Mouse (Mus musculus) forelimb bud, embryonic 11.5 days (tissue): Measurements from ENCODE around the gene C8g.

Source experiments
- DNase-seq: peaks from one replicate; pipeline ENCODE4 v3.0.0-alpha.2; 2012; ENCODE audit warnings: low read depth, low spot score

Gene C8g

DNA sequence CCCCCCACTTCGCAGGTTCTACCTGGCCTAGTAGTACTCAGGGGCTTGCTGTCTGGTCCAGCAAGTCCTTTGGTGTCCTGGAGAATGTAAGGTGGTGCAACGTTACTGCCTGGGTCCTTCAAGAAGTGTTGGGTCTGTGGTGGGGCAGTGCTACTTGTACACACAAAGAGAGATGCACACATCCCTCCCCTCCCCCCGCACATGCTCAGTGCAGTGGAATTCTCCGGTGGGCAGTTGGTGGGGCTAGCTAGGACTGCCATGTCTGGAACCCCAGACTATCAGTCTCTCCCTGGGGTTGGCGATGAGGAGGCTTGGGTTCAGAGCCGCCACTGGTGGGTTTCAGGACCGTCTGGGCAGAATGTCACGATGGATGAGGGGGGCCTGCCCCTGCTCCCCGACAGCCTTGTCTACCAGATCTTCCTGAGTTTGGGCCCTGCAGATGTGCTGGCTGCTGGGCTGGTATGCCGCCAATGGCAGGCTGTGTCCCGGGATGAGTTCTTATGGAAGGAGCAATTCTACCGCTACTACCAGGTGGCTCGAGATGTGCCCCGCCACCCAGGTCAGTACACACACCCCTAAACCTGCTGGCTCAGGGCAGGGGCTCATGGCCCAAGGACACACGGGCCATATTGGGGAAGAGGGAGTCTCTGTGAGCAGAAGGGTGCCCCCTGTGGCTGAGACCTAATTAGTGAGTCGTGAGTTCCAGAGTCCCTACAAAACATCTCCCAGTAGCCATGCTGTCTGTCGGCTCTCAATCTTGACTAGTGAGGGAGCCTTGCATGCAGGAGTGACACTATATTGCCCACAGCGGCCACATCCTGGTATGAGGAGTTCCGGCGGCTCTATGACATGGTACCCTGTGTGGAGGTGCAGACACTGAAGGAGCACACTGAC, at the start of gene C8g:
C8g (minus strand) TSS at position 127 of the 894 bp plus-strand sequence.
- no peak for DNase-seq

DNA sequence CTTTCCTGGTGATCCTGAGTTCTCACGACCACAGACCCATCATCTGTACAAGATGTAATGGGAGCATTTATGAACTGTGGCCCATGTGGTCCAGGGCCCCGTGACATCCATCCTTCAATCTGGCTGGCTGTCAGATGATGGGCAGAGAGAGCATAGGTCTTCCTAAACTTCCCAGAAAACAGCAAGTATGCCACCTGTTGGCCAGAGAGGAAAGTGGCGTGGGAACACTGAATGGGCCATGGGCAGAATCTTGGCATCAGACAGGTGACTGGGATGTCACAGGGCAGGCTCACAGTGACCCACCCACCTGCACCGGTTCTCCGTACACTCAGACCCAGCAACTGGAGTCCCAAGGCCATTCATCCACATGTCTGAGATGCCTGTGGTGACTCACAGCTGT, 49.7 kb upstream of the C8g start:
- DNase-seq = no peak

DNA sequence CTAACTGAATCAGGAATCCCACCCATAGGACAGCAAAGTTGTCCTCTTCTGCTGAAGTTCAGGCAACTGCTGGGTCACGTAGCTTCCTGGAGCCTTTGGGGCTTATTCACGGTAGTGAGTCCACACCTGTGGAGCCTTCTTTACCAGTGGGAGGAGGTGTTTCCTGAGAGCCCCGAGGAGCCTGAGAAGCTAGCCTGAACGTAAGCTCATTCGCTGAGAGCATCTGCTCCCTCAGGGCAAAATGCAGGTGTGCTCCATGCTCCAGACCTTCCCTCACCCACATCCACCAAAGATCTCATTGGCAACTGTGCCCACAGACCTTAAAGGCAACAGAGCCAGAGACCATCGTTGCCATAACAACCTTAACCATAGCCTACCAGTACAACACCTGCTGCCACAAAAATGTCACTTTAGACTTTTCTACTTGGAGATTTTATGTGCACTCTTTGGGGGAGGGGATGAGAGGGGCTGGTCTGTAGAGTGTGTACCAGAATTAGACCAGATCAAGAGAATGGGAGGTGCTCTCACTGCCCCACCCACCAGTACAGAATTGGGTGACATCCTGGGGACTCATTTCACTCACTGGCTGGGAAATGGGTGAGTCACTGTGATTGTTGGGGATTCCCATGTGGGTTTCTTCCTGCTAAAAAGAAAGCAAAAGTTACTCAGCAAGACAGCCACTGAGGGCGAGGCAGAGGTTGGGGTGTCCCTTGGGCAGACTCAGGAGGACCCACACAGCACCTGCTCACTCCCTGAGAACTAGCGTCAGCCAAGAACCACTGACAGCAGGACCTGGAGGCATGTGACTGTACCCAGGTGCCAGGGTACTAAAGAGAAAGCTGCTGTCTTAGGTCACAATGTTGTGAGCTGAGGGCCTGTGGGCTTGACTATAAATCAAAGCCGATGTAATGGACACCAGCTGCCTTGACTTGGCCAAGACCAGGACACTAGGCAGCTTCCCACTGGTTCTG, 47.8 kb upstream of the C8g start:
- no peak for DNase-seq

DNA sequence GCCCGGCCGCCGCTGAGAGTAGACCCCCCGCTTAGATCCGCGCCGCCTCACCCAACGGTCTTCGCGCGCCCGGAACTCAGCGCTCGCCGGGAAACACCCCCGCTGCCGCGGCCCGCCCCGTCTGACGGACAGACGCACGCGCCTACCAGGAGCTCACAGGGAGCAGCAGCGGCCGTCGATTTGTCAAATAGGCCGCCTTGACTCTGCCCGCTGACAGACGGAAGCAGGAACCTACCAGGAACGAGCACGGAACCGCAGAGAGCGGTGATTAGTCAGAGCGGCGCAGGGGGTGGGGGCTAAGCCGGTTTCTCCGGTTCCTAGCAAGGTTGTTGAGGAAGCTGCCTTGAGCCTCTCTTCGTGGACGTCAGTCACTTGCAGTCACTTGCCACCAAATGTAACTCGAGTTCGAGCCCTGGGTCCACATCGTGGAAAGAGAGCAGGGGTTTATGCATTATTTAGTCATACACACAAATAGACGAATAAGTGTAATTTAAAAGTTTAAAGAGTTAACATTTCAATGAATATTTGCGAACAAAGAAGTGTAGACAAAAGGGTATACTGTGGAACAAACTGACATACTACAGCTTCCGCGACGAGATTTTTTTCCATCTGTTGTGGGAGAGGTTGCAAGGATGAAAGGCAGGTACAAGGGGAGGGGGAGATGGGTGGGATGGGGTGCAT, 45.4 kb upstream of the C8g start, which contains the start of gene Traf2:
Traf2 (minus strand) TSS at position 130 of the 681 bp plus-strand sequence.
- peak; percentile 99 for DNase-seq

DNA sequence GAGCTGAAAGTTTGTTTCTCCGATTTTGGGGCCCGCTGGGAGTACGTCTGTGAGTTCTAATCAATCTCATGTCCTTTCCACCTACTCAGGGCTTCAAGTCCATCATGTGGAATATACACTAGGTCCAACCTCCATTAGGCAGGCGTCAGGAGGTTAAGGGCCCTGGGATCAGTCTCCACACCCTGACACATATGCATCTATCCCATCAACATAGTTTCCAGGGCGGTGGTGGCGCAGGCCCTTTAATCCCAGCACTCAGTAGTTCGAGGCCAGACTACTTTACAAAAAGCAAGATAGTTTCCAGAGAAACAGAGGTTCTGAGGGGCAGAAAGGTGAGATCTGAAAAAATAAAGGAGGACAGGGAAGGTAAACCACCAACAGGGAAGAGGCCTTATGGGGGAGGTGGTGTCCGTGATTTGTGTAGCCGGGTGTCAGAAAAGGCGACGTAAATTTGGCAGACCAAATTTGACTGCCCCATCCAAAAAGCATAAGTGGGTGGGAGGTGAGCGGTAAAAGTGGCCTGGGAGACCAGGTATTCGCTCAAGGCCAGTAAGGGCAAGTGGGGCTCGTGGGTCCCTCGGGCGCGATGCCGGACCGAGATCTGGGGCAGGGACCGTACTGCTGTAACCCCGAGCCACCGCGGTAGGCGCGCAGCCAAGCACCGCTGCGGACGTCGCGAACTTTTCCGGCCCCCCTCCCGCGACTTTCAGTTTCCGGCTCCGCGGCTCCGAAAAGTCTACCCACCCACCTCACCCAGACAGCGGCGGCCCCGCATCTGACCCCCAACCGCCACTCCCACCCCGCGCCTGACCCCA, 44.7 kb upstream of the C8g start:
- DNase-seq = no peak

DNA sequence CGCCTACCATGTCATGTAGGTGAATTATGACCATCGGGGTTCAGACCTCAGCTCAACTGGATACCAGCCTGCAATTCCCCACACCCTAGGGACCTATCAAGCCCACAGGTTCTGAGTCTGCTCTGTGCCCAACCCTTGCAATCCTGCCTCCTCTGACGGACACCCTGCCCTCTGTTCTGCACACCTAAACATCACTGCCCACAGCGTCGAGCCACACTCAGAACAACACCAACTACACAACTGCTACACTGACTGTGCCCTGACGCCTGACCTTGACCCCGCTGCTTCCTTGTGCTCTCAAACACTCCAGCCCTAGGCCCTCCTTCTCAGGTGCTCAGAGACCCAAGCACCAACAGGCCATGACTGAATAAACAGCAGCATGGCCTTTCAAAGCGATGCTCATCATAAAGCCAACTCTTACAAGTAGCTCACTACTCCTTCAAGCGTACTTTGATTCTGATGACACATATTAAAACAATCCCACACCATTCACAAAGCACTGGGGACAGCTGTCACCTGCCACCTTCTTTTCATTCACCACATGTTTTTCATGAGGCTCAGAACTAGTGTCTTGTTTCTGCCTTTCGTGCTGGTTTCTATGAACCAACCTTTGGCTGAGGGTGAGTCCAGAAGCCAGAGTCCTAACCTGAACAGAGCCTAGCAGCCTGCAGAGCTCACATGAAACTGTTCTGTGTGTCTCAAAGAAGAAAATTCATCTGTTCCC, 40.3 kb upstream of the C8g start:
- DNase-seq = no peak

DNA sequence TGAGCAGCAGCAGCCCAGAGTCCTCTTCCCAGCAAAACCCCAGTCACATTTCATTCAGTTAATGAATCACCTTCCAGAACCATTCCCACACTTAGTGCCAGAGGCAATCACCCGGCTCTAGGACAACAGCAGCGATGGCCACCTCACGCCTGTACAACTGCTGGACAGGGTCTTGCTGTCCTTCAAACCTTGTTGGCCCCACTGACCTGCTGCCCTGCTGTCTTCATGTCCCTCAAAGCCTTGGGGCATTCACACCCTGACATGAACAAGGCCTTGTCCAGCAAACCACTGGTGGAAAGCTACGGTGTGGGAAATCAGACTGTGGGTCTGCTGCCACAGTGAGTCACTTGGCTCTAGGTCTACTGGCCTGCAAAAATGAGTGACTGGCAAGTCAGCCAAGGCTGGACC, 39.0 kb upstream of the C8g start:
- no peak for DNase-seq

DNA sequence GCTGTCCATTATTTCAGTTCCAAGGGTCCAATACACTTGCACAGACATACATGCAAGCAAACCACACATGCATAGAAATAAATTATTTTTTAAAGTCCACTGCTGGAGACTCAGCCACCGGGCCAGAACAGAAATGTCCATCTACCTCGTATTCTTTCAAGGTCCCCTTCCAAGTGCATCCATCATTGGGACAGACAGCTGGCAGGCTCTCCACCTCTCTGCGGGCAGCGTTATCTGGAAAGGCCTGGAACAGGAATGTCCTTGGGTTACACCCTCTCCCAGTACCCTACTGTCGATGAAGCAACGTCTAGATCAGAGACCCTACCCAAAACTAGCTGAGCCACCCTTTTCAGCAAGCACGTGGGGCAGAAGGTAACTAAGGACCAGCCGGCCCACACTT, 35.0 kb upstream of the C8g start:
- DNase-seq = no peak

DNA sequence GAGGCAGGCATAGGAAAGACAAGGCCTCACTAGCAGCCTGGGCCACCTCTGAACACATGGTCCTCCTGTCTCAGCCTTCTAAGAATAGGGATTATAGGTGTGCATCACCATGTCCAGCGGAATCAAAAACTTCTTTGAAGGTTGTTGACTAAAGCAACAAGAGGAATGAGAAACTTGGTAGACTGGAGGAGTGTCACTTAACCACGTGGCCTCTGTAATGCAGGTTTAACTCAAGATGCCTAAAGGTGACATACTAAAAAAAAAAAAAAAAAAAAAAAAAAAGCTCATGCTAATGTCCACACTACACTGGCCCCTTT, 33.3 kb upstream of the C8g start:
- no peak for DNase-seq

DNA sequence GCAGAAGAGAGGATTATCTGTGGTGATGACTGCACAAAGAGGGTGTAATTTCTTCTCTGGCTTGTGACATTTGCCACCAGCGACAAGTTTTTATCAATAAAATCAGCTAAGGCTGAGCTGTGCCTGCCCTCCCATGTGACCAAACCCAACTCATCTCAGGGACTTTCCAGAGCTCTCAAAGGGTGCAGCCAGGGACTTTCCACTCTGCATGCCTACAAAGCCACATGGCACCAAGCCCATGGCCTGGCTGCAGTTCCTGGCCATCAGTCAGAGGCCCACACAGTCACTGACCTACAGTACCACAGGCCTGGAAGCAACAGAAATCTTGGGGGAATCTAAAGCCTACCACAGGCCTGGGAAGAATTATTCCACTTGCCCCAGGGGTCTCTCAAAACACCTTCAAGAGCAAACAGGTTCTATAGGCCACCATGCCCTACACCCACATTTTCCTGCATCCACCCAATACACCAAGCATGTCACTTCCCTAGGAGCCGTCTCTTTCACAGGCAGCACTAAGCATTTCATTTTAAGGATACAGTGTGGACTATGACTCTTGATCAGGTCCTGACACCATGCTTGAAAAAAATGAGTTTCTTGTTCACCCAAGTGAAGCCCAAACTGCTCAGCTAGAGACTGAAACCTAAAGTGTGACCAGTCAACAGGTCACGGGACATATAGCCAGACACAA, 32.8 kb upstream of the C8g start:
- DNase-seq = no peak

DNA sequence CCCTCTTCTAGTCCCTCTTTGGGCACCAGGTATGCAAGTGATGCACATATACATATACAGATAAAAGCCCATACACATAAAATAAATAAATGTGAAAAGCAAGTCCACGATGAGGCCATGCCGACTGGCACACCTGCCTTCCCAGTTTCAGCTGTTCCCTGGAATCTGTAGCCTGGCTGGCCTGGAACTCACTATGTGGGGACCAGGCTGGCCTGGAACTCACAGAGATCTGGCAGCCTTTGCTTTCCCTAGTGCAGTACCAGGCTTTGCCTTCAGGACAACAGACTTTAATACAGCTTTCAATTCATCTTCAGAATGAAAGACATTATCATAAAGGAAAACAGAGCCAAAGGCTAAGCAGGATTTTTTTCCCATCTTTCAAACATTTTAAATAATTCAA, 32.2 kb upstream of the C8g start:
- DNase-seq = no peak

DNA sequence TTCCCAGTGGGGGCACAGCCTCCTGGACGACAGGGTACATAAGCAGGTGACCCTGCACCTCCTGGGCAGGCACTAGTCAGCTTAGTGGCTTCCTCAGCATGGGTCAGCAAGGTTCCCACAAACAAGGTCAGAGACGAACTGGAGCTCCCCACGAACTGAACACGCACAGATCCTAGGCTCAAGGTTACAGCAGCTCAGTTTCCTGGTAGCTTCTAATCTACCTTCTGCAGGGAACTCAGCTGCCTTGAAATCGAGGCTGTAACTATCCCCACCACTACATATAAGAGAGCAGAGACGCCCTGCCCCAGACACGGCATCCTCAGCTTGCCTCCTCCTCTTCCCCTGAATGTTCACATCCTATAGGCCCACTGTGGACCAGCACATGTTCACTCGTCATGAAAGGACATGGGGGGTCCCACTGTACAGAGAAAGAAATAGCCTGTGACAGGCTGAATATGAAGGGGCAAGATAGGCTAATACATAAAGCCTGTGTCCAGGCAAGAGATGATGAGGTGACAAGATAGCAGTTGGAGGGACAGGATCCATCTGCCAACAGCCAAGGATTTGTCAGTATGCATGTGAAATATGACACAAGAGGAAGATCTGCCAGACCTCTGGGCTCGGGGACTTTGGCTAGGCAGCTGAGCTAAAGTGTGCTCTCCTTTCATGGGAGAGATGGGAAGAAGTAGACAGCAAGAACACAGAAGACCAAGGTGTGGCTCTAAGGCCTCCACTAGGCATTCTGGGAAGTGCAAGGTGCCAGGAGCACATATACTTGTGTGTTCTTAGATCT, 25.2 kb upstream of the C8g start:
- no peak for DNase-seq

DNA sequence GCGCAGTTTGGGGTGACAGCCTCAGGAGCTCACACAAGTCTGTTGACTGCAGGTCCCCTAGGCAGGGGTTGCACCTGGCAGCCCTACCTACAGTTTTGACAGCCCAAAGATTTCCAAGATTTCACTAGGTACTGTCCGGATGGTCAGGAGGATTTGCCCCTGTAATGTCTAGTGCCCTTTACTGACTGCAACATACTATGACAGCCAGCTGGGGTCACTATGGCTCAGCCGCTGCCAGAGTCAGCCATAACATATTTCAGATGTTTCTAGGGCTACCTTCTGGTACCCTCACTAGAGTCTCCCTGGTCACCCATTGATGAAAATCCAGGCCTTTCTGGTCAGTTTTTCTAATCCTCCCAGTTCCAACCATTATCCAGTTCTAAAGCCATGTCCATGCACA, 8.4 kb upstream of the C8g start:
- DNase-seq = no peak

DNA sequence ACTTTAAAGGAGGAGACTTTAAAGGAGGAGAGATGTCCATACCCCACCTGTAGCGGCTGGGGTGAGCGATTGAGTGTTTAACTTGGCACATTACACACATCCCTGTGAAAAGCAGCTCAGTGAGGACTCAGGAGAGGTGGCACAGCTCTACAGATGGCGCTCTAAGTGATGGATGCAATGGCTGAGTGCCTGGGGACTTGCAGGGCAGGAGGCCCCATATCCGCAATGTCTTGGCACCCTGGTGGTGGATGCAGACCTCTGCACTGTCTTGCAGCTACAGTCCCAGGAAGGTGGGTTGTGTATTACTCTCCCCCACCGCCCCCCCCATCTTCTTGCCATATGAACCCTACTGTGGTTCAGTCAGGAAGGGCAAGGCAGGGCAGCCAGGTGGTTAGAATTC, 5.4 kb upstream of the C8g start:
- no peak for DNase-seq

DNA sequence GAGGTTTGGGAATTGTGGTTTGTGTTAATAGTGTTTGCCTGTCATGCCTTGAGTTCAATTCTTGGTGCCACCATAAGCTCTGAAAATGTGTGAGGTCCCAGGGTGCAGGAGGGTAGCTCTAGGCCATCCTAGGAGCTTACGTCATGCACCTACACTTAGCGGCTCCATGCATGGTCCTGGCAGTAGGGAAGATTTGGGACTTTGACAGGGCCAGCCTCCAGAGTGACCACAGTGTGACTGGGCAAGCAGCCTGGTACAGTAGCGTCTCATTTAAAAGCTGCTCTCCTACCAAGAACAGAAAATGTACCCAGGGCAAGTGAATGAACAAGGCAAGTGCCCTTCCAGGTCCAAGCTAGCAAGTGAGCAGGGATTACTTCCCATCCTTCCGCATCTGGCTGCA, 4.3 kb upstream of the C8g start:
- no peak for DNase-seq

DNA sequence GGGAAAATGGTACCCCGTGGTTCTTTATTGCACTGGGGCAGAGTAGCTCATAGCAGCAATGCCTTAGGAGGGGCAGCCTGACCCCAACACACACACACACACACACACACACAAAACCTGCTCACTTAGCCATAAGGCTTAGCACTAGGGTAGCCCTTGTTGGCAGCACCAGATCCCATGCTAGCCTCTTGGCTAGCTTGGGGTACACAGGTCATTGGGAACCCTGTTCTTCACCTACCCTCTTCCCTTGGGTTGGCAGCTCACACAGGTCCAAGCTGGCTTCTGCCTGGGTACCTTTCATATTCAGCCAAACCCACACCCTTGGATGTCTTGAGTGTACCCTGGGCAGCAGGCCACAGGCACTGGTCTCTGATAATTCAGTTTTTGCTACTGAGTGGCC, 3.5 kb upstream of the C8g start:
- no peak for DNase-seq

DNA sequence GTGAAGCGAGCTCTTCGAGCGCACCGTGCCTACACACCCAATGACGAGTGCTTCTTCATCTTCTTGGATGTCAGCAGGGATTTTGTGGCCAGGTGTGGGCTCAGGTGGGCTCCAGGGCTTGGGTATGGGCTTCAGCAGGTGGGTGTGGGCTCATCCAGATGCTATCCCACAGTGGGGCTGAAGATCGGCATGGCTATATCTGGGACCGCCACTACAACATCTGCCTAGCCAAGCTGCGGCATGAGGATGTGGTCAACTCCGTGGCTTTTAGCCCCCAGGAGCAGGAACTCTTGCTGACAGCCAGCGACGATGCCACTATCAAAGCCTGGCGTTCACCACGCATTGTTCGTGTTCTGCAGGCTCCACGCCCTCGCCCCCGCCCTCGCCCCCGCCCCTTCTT, 3.0 kb upstream of the C8g start:
- DNase-seq = no peak

DNA sequence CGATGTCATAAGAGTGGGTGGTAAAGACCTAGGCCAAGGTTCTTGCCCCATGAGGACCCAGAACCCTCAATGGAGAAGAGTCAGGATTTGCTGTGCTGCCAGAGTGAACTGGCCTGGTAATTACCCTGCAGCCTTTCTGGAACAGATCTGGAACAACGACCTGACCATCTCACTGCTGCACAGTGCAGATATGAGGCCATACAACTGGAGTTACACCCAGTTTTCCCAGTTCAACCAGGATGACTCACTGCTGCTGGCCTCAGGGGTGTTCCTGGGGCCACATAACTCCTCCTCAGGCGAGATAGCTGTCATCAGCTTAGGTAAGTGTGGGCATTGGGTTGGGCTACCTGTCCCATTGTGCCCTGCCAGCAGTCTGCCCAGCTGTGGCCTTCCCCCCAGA, 1.2 kb upstream of the C8g start:
- no peak for DNase-seq
